Mouse (Mus musculus) heart, embryonic 16.5 days (tissue): Measurements from ENCODE around the gene Mdfic. TPM values are rescaled to one million over a fixed set of nuclear protein-coding genes. Genes with fewer than 3 reads are reported as not detected.

Experiments
- ATAC-seq: fragments of 200-750 bp; cut with Nextera tagmentation; replicated peaks from 2 replicates; pipeline ENCODE4 v1.8.0; 2017; ENCODE audit warnings: moderate number of reproducible peaks; ENCODE audit not compliant: insufficient read depth, low FRiP score; ENCODE audit errors: extremely low read depth
- H3K27ac ChIP-seq: fragments of 300-500 bp; sonication (generic); 2 replicates; pipeline ENCODE4 v1.5.1; 2014; ENCODE audit warnings: mild to moderate bottlenecking, low read length, control low read depth, moderate library complexity
- H3K27me3 ChIP-seq: fragments of 300-500 bp; sonication (generic); 2 replicates; pipeline ENCODE4 v1.6.1; 2014; ENCODE audit warnings: low read length, mixed read lengths; ENCODE audit not compliant: control insufficient read depth, insufficient read depth
- H3K36me3 ChIP-seq: fragments of 300-500 bp; sonication (generic); 2 replicates; pipeline ENCODE4 v1.6.1; 2014; ENCODE audit not compliant: control insufficient read depth, insufficient read depth
- H3K4me1 ChIP-seq: fragments of 300-500 bp; sonication (generic); 2 replicates; pipeline ENCODE4 v1.6.1; 2014; ENCODE audit warnings: low read length, mixed read lengths; ENCODE audit not compliant: control insufficient read depth, insufficient read depth
- H3K4me2 ChIP-seq: fragments of 300-500 bp; sonication (generic); 2 replicates; pipeline ENCODE4 v1.6.1; 2014; ENCODE audit warnings: low read depth, mild to moderate bottlenecking, control low read depth, low read length
- H3K4me3 ChIP-seq: fragments of 300-500 bp; sonication (generic); 2 replicates; pipeline ENCODE4 v1.5.1; 2014; ENCODE audit warnings: mild to moderate bottlenecking, control low read depth, low read length
- H3K9ac ChIP-seq: fragments of 300-500 bp; sonication (generic); 2 replicates; pipeline ENCODE4 v1.6.1; 2014; ENCODE audit warnings: low read length, control low read depth
- H3K9me3 ChIP-seq: fragments of 300-500 bp; sonication (generic); replicated peaks from 2 replicates; pipeline ENCODE4 v1.6.1; 2016; ENCODE audit warnings: low read length; ENCODE audit not compliant: control insufficient read depth
- WGBS: fragments of 180-500 bp; shearing (Covaris S2); extraction: QIAGEN DNeasy Blood & Tissue Kit; methylation state at CpG from one replicate; pipeline ENCODE4 v1.1.7; 2014; 5-methylcytosine and 5-hydroxymethylcytosine counted together
- polyA plus RNA-seq: library from polyadenylated mRNA; unstranded; fragments of >200 nt; fragmentation: Nextera tagmentation; extraction: Ambion mirVana; gene quantifications from 2 replicates; pipeline ENCODE4 v1.2.1, GENCODE M21; 2015

The Mdfic gene
- polyA plus RNA-seq, 1 experiment from 2014 or later: 4.0 TPM

- Histone ChIP-seq H3K9ac (no peak overlapping the region), H3K27ac (no peak overlapping the region), H3K4me1 (0 out of 2 replicates have a peak, but pooled peaks cover 2% of the 10 kb centered on the region), H3K27me3 (no peaks in the 10 kb centered on the region), H3K36me3 (no peaks in the 10 kb centered on the region), H3K4me3 (no peak overlapping the region), H3K4me2 (no peak overlapping the region), H3K9me3 (no peaks in the 10 kb centered on the region)
- WGBS: 65% methylated on average over 6 of the region's 6 CpGs
- ATAC-seq: no peak
Observed at GRCm38 (mm10) chr6:15760750-15761149, 40.3 kb downstream of the Mdfic start.

- no peak for ATAC-seq
- peak overlapping the region; percentile 40 for H3K27ac ChIP-seq
- no peak overlapping the region for H3K4me3 ChIP-seq
- H3K4me1 ChIP-seq: 0 out of 2 replicates have a peak, but pooled peaks cover 2% of the 10 kb centered on the region
- no peaks in the 10 kb centered on the region for H3K9me3 ChIP-seq
- H3K27me3 ChIP-seq: no peaks in the 10 kb centered on the region
- H3K4me2 ChIP-seq: no peak overlapping the region
- H3K36me3 ChIP-seq: no peaks in the 10 kb centered on the region
- WGBS: 52% methylated on average over 7 of the region's 7 CpGs
- H3K9ac ChIP-seq: no peak overlapping the region
Observed at GRCm38 (mm10) chr6:15764039-15764438, 43.6 kb downstream of the Mdfic start.

- Histone ChIP-seq H3K9ac (no peak overlapping the region), H3K4me3 (no peak overlapping the region), H3K4me2 (no peak overlapping the region), H3K36me3 (peaks cover 6% of the 10 kb centered on the region; the same call in 1 of the 2 replicates), H3K9me3 (no peaks in the 10 kb centered on the region), H3K27ac (no peak overlapping the region), H3K4me1 (peaks cover 11% of the 10 kb centered on the region), H3K27me3 (no peaks in the 10 kb centered on the region)
- no peak for ATAC-seq
- WGBS: 79% methylated on average over 6 of the region's 6 CpGs
Observed at GRCm38 (mm10) chr6:15767460-15767859, 47.0 kb downstream of the Mdfic start.

GRCm38 (mm10) chr6:15770128-15770527 is 49.7 kb downstream of the Mdfic start:
- Histone ChIP-seq H3K9ac (no peak overlapping the region), H3K9me3 (no peaks in the 10 kb centered on the region), H3K27me3 (no peaks in the 10 kb centered on the region), H3K27ac (0 out of 2 replicates have a peak overlapping the region, but pooled peaks have one; percentile 4), H3K4me3 (no peak overlapping the region), H3K4me2 (no peak overlapping the region), H3K36me3 (peaks cover 8% of the 10 kb centered on the region; the same call in 1 of the 2 replicates), H3K4me1 (peaks cover 9% of the 10 kb centered on the region)
- 31% methylated on average over 8 of the region's 8 CpGs for WGBS
- 0 out of 2 replicates have a peak, but pooled peaks have one; percentile 41 for ATAC-seq

GRCm38 (mm10) chr6:15777070-15777469 is 56.6 kb downstream of the Mdfic start:
- Histone ChIP-seq H3K4me1 (no peaks in the 10 kb centered on the region), H3K9ac (no peak overlapping the region), H3K27ac (no peak overlapping the region), H3K36me3 (0 out of 2 replicates have a peak, but pooled peaks cover 4% of the 10 kb centered on the region), H3K27me3 (no peaks in the 10 kb centered on the region), H3K9me3 (no peaks in the 10 kb centered on the region), H3K4me3 (no peak overlapping the region), H3K4me2 (no peak overlapping the region)
- 59% methylated on average over 3 of the region's 3 CpGs for WGBS
- no peak for ATAC-seq

GRCm38 (mm10) chr6:15780127-15780526 is 59.7 kb downstream of the Mdfic start:
- no peak overlapping the region for H3K27ac ChIP-seq
- no peak for ATAC-seq
- no peak overlapping the region for H3K4me3 ChIP-seq
- no peaks in the 10 kb centered on the region for H3K9me3 ChIP-seq
- H3K4me2 ChIP-seq: no peak overlapping the region
- no peak overlapping the region for H3K9ac ChIP-seq
- no peaks in the 10 kb centered on the region for H3K27me3 ChIP-seq
- no peaks in the 10 kb centered on the region for H3K4me1 ChIP-seq
- 0 out of 2 replicates have a peak, but pooled peaks cover 2% of the 10 kb centered on the region for H3K36me3 ChIP-seq

- Histone ChIP-seq H3K27me3 (no peaks in the 10 kb centered on the region), H3K4me3 (no peak overlapping the region), H3K9ac (no peak overlapping the region), H3K9me3 (no peaks in the 10 kb centered on the region), H3K27ac (no peak overlapping the region), H3K4me1 (no peaks in the 10 kb centered on the region), H3K36me3 (0 out of 2 replicates have a peak, but pooled peaks cover 2% of the 10 kb centered on the region), H3K4me2 (no peak overlapping the region)
- 69% methylated on average over 2 of the region's 2 CpGs for WGBS
- ATAC-seq: no peak
Observed at GRCm38 (mm10) chr6:15780688-15781087, 60.2 kb downstream of the Mdfic start.

GRCm38 (mm10) chr6:15789523-15790500 is 69.4 kb downstream of the Mdfic start:
- Histone ChIP-seq H3K9ac (no peak overlapping the region), H3K36me3 (no peaks in the 10 kb centered on the region), H3K4me2 (no peak overlapping the region), H3K4me3 (no peak overlapping the region), H3K27me3 (no peaks in the 10 kb centered on the region), H3K4me1 (peaks cover 5% of the 10 kb centered on the region; the same call in 1 of the 2 replicates), H3K27ac (peak overlapping the region; percentile 29), H3K9me3 (no peaks in the 10 kb centered on the region)
- WGBS: 41% methylated on average over 16 of the region's 16 CpGs
- ATAC-seq: 0 out of 2 replicates have a peak, but pooled peaks have one; percentile 38
